Mouse (Mus musculus) kidney, adult 2 months (tissue): Measurements from ENCODE around the gene Dnajc25.

Experiments
- CTCF ChIP-seq: fragments of 200-500 bp; conservative IDR thresholded peaks from 2 replicates; pipeline ENCODE4 v1.5.1; 2011; ENCODE audit warnings: low read depth, mild to moderate bottlenecking, control low read depth, low read length, moderate library complexity, mixed read lengths; ENCODE audit not compliant: insufficient read depth, insufficient read length
- POLR2A ChIP-seq: fragments of 200-500 bp; IDR thresholded peaks from one replicate; pipeline ENCODE4 v1.6.1; 2011; ENCODE audit warnings: low read depth, low read length, control low read depth

GRCm38 (mm10) chr4:59057929-59058328 lies 63.1 kb downstream of the Dnajc25 start:
- TF ChIP-seq POLR2A, result no peak
- no peak for TF ChIP-seq CTCF
